Comparison of ENCODE assay signal across 23 mouse cellular contexts in the genomic region with DNA sequence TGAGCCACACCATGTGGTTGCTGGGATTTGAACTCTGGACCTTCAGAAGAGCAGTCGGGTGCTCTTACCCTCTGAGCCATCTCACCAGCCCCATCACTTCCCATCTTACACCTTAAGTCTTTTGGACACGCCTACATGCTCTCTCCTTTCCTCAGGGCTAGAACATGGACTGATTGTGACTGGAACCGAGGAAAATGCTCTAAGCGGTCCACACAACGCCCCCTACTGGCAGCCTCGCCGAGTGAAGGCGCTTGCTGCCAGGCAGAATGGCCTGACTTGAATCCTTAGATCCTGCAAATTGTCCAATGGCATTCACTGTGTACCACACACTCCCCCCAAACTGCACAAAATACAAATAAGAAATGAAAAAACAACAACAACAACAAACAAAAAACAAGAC. TPM values are rescaled to one million over a fixed set of nuclear protein-coding genes. Genes with fewer than 3 reads are reported as not detected.
DNase-seq lines count a peak whose midpoint lies in the region; ATAC-seq and TF ChIP-seq lines count a peak whose summit lies in the region.
"Had no signal": no experiment of that assay in that cellular context is flagged by ENCODE, and none has a peak within 500 bp of the region (broad histone marks: within the 10 kb centered on the region; RNA-seq: fewer than 3 reads in every experiment).

No protein-coding gene starts in this region.

- ATAC-seq in kidney, embryonic 14.5 days (ENCODE audit: low FRiP score, low TSS enrichment), result no peak
- ATAC-seq: forebrain, embryonic 14.5 days; intestine, embryonic 16.5 days had no signal

- no peaks in the 10 kb centered on the region for H3K79me2 ChIP-seq in heart, adult 2 months (replicated peaks; ENCODE audit: control insufficient read depth, insufficient read depth, low read length)

- no peak overlapping the region for H3K4me3 ChIP-seq in heart, adult 2 months
- no peak overlapping the region for H3K4me3 ChIP-seq in testis, adult 2 months (ENCODE audit: control insufficient read depth, low read depth, low read length)
- H3K4me3 ChIP-seq in ES-E14 (ENCODE audit: insufficient read depth in 1 of 2, low read depth in 1 of 2, low read length in 2 of 2, poor library complexity in 1 of 2, severe bottlenecking in 1 of 2), result no peak overlapping the region
- no peak overlapping the region for H3K4me3 ChIP-seq in kidney, embryonic 14.5 days (ENCODE audit: low read length)
- H3K4me3 ChIP-seq: heart, embryonic 15.5 days; hindbrain, embryonic 13.5 days; limb, embryonic 13.5 days; neural tube, embryonic 13.5 days; stomach, embryonic 15.5 days had no signal

- peaks cover 6% of the 10 kb centered on the region for H3K36me3 ChIP-seq in heart, adult 2 months (ENCODE audit: control insufficient read depth, insufficient read depth, low read length)
- H3K36me3 ChIP-seq in testis, adult 2 months (ENCODE audit: control insufficient read depth, insufficient read depth, low read length), result no peaks in the 10 kb centered on the region
- no peaks in the 10 kb centered on the region for H3K36me3 ChIP-seq in ES-E14 (ENCODE audit: control insufficient read depth, insufficient read depth, low read length, poor library complexity, severe bottlenecking)
- H3K36me3 ChIP-seq in kidney, embryonic 14.5 days (ENCODE audit: control insufficient read depth, insufficient read depth, low read length), result no peaks in the 10 kb centered on the region
- H3K36me3 ChIP-seq: heart, embryonic 15.5 days; hindbrain, embryonic 13.5 days; limb, embryonic 13.5 days; neural tube, embryonic 13.5 days; stomach, embryonic 15.5 days had no signal

- in situ Hi-C loops in ES-E14 (cut with MboI; ENCODE audit: low sequenced_read_pairs in 2 of 2, unreplicated experiment in 2 of 2), result no loop called here

- TF ChIP-seq CTCF in heart, adult 2 months (IDR thresholded peaks at IDR 0.05), result peak; percentile 42
- peak; percentile 50; the same call in 1 of the 2 replicates for TF ChIP-seq CTCF in testis, adult 2 months (IDR thresholded peaks at IDR 0.05; ENCODE audit: control insufficient read depth, insufficient read depth, insufficient replicate concordance, low read depth, low read length)

- no peak overlapping the region for H3K27ac ChIP-seq in heart, adult 2 months
- no peak overlapping the region for H3K27ac ChIP-seq in testis, adult 2 months (ENCODE audit: control insufficient read depth, insufficient read depth, low read depth, low read length)
- H3K27ac ChIP-seq in ES-E14 (ENCODE audit: insufficient read depth, low read depth, low read length, poor library complexity, severe bottlenecking), result no peak overlapping the region
- no peak overlapping the region for H3K27ac ChIP-seq in kidney, embryonic 14.5 days (ENCODE audit: low read depth, low read length)
- H3K27ac ChIP-seq: heart, embryonic 15.5 days; hindbrain, embryonic 13.5 days; kidney, postnatal 0 days; limb, embryonic 13.5 days; neural tube, embryonic 13.5 days; stomach, embryonic 15.5 days had no signal

- no peaks in the 10 kb centered on the region for H3K4me1 ChIP-seq in heart, adult 2 months (ENCODE audit: control insufficient read depth, insufficient read depth, low read length)
- H3K4me1 ChIP-seq in testis, adult 2 months (ENCODE audit: control insufficient read depth, insufficient read depth, low read length), result no peaks in the 10 kb centered on the region; the same call in 1 of the 2 replicates
- H3K4me1 ChIP-seq in ES-E14 (ENCODE audit: control insufficient read depth in 2 of 2, insufficient read depth in 2 of 2, low read length in 2 of 2, poor library complexity in 1 of 2), result peaks cover 0 to 4% of the 10 kb centered on the region in 2 experiments; a peak in 2 of 4 replicates
- no peaks in the 10 kb centered on the region for H3K4me1 ChIP-seq in kidney, embryonic 14.5 days (ENCODE audit: control insufficient read depth, insufficient read depth, low read length)
- H3K4me1 ChIP-seq: hindbrain, embryonic 13.5 days; neural tube, embryonic 13.5 days; stomach, embryonic 15.5 days had no signal

- 64% methylated on average over 8 of the region's 8 CpGs for WGBS in heart, adult 2 months
- 72% methylated on average over 8 of the region's 8 CpGs for WGBS in kidney, embryonic 14.5 days

- no peak for DNase-seq in heart, adult 2 months
- no peak for DNase-seq in heart, postnatal 10 days
- no peak for DNase-seq in testis, postnatal 10 days (ENCODE audit: low spot score)
- peak; percentile 61 for DNase-seq in ES-E14 (ENCODE audit: low read depth, low spot score)
- peak; percentile 27 for DNase-seq in naive thymus-derived CD4-positive, alpha-beta T cell, adult 2 months (ENCODE audit: low read depth)
- no peak for DNase-seq in kidney, adult 11 months
- DNase-seq: adrenal gland, adult 2 months; cerebellum, postnatal 14 days; lung, adult 18-20 months; right cerebral cortex, postnatal 14 days had no signal

- intact Hi-C loops in heart, adult 2 months (cut with DNase I), result no loop called here
- intact Hi-C loops in heart, postnatal 10 days (cut with DNase I), result loop anchor here (5.0 kb wide), 1 partner anchor 50 kb away; the partner anchor contains the start of gene Zcchc9

- TF ChIP-seq EP300 in heart, adult 2 months (IDR thresholded peaks at IDR 0.05; ENCODE audit: insufficient read depth, low read depth, low read length), result no peak

- no peak for TF ChIP-seq POLR2A in heart, adult 2 months (IDR thresholded peaks at IDR 0.05; ENCODE audit: insufficient read depth, low read depth, low read length)
- TF ChIP-seq POLR2A in testis, adult 2 months (IDR thresholded peaks at IDR 0.05; ENCODE audit: control insufficient read depth, low read depth, low read length), result no peak

- no peaks in the 10 kb centered on the region for H3K27me3 ChIP-seq in heart, adult 2 months (ENCODE audit: control insufficient read depth, insufficient read depth, low read length)
- no peaks in the 10 kb centered on the region for H3K27me3 ChIP-seq in testis, adult 2 months (ENCODE audit: control insufficient read depth, insufficient read depth, low read length)
- no peaks in the 10 kb centered on the region for H3K27me3 ChIP-seq in kidney, embryonic 14.5 days (ENCODE audit: control insufficient read depth, insufficient read depth, low read length)
- H3K27me3 ChIP-seq: heart, embryonic 15.5 days; hindbrain, embryonic 13.5 days; limb, embryonic 13.5 days; neural tube, embryonic 13.5 days; stomach, embryonic 15.5 days had no signal

- H3K4me2 ChIP-seq in kidney, embryonic 14.5 days (replicated peaks; ENCODE audit: low read depth, low read length), result no peak overlapping the region
- H3K4me2 ChIP-seq: heart, embryonic 15.5 days; hindbrain, embryonic 13.5 days; limb, embryonic 13.5 days; neural tube, embryonic 13.5 days; stomach, embryonic 15.5 days had no signal

- H3K9ac ChIP-seq in heart, adult 2 months (ENCODE audit: low read depth, low read length), result no peak overlapping the region
- H3K9ac ChIP-seq in ES-E14 (ENCODE audit: insufficient read depth, low read depth, low read length, poor library complexity, severe bottlenecking), result no peak overlapping the region
- no peak overlapping the region for H3K9ac ChIP-seq in kidney, embryonic 14.5 days (ENCODE audit: low read depth, low read length)
- H3K9ac ChIP-seq: heart, embryonic 15.5 days; hindbrain, embryonic 13.5 days; limb, embryonic 13.5 days; neural tube, embryonic 13.5 days; stomach, embryonic 15.5 days had no signal

- no peaks in the 10 kb centered on the region for H3K9me3 ChIP-seq in ES-E14 (ENCODE audit: control insufficient read depth, insufficient read depth, low read depth, low read length)
- H3K9me3 ChIP-seq in kidney, embryonic 14.5 days (ENCODE audit: control insufficient read depth, low read length), result no peaks in the 10 kb centered on the region
- H3K9me3 ChIP-seq: heart, embryonic 15.5 days; hindbrain, embryonic 13.5 days; limb, embryonic 13.5 days; neural tube, embryonic 13.5 days; stomach, embryonic 15.5 days had no signal

TF ChIP-seq in ES-E14, 5 proteins besides CTCF, POLR2A, EP300 and RAD21:
- TF ChIP-seq HCFC1 (IDR thresholded peaks at IDR 0.05; ENCODE audit: borderline replicate concordance, insufficient read depth, low read length), result no peak
- TF ChIP-seq ZC3H11A (IDR thresholded peaks at IDR 0.05; ENCODE audit: borderline replicate concordance, low read depth, low read length), result 0 out of 2 replicates have a peak, but pooled peaks have one; percentile 6

RNA-seq across cellular contexts. Expression of gene Ckmt2, which starts 19.3 kb away (rescaled TPM):
- total RNA-seq in heart, adult 2 months (2021), result 1,000 to 10,000 TPM; 2,250 to 2,602 TPM
- 2,389 and 3,414 TPM in 2 replicates for polyA plus RNA-seq in heart, adult 2 months (2012; rRNA removed)
- total RNA-seq in heart, postnatal 10 days (2021), result 100 to 1,000 TPM; 867 to 929 TPM
- polyA plus RNA-seq in testis, adult 2 months (2012; rRNA removed), result 17.5 and 18.8 TPM in 2 replicates
- not detected in 2 replicates for total RNA-seq in ES-E14 (2012; rRNA removed)
- polyA plus RNA-seq in kidney, embryonic 14.5 days (2014; fragmentation: Nextera tagmentation; extraction: Ambion mirVana), result not detected in 2 replicates
- total RNA-seq: adrenal gland, adult 2 months; granulocyte monocyte progenitor cell, adult 5-6 weeks; megakaryocyte-erythroid progenitor cell, adult 5-6 weeks; monocyte, adult 5-6 weeks had no signal
- polyA plus RNA-seq: adrenal gland, adult 2 months; forebrain, embryonic 14.5 days; limb, embryonic 13.5 days had no signal

RNA-seq across cellular contexts. Expression of gene Zcchc9, which starts 49.9 kb away (rescaled TPM):
- total RNA-seq in heart, adult 2 months (2021), result 10 to 100 TPM; 12.6 to 14.2 TPM
- polyA plus RNA-seq in heart, adult 2 months (2012; rRNA removed), result 10.2 and 17.0 TPM in 2 replicates
- total RNA-seq in heart, postnatal 10 days (2021), result 10 to 100 TPM; 19.9 to 23.5 TPM
- polyA plus RNA-seq in testis, adult 2 months (2012; rRNA removed), result 4.8 and 5.4 TPM in 2 replicates
- total RNA-seq in ES-E14 (2012; rRNA removed), result 13.0 and 20.0 TPM in 2 replicates
- polyA plus RNA-seq in kidney, embryonic 14.5 days (2014; fragmentation: Nextera tagmentation; extraction: Ambion mirVana), result 31.5 and 34.0 TPM in 2 replicates

Comparison
In these comparisons a context has a peak if more than half of its experiments do, and no peak if none do; other contexts are left out.
1. DNase-seq: peak in ES-E14 (single experiment) and naive thymus-derived CD4-positive, alpha-beta T cell, adult 2 months (single experiment); none in heart, adult 2 months (0 of 2), heart, postnatal 10 days (0 of 2), testis, postnatal 10 days (single experiment) and kidney, adult 11 months (single experiment).
2. RNA of gene Ckmt2, which starts 19.3 kb away (total RNA-seq): 2,250 to 2,602 TPM in heart, adult 2 months and 867 to 929 TPM in heart, postnatal 10 days; not detected in ES-E14; every median in the first group is over 100 times any median in the second.